Mouse (Mus musculus) adrenal gland, adult 18-20 months (tissue): ENCODE measurements around the gene Atxn7. TPM values are rescaled to one million over a fixed set of nuclear protein-coding genes. Genes with fewer than 3 reads are reported as not detected.

Source experiments
- DNase-seq, 2 experiments: peaks; one replicate each; pipeline ENCODE4 v3.0.0; 2021 to 2022; ENCODE audit warnings: low spot score in 2 of 2
- total RNA-seq, 2 experiments: library from RNA; stranded (reverse); gene quantifications; 1 replicate in 1 of 2; 2 replicates in 1 of 2; pipeline ENCODE4 v1.2.3; 2021

Gene Atxn7
- total RNA-seq, 2 experiments from 2014 or later = 24.0 to 31.2 TPM

GRCm38 (mm10) chr14:14104930-14105318, 143.7 kb downstream of the Atxn7 start:
- no peak for DNase-seq

- DNase-seq = no peak
Measured at GRCm38 (mm10) chr14:14110710-14111109, 149.5 kb downstream of the Atxn7 start.

- peak; percentile 94 to 95 for DNase-seq
Measured at GRCm38 (mm10) chr14:14120230-14121096, 159.2 kb downstream of the Atxn7 start, which contains the start of gene Psmd6. Psmd6 (minus strand) TSS chr14:14120984.

Other genes starting within 250 kb of the Atxn7 start
- gene Gm281, start 47.0 kb upstream of the Atxn7 start, total RNA-seq = not detected
- gene Thoc7, start 412 bp downstream of the Atxn7 start, total RNA-seq = 10 to 100 TPM; 84.2 to 91.5 TPM
- gene Psmd6, start 159.5 kb downstream of the Atxn7 start, total RNA-seq = 100 to 1,000 TPM; 109 to 127 TPM
- gene Olfr720, start 225.4 kb downstream of the Atxn7 start, total RNA-seq = not detected